In genomic region chr1:133918088-133918470, GRCm38 (mm10) we compare ENCODE assay signal across 9 mouse cellular contexts. TPM values are rescaled to one million over a fixed set of nuclear protein-coding genes. Genes with fewer than 3 reads are reported as not detected.
DNase-seq lines count a peak whose midpoint lies in the region; ATAC-seq and TF ChIP-seq lines count a peak whose summit lies in the region.
"Had no signal": no experiment of that assay in that cellular context is flagged by ENCODE, and none has a peak within 500 bp of the region (broad histone marks: within the 10 kb centered on the region; RNA-seq: fewer than 3 reads in every experiment).

No protein-coding gene starts in this region.

- TF ChIP-seq POLR2A in small intestine, adult 2 months (IDR thresholded peaks at IDR 0.05; ENCODE audit: low read depth, low read length): no peak

- 61% methylated on average over 6 of the region's 6 CpGs for whole genome bisulfite sequencing in liver, postnatal 0 days (ENCODE audit: insufficient replicate concordance)
- 20% methylated on average over 6 of the region's 6 CpGs for WGBS in forebrain, embryonic 14.5 days
- 59% methylated on average over 6 of the region's 6 CpGs for WGBS in limb, embryonic 15.5 days
- 25% methylated on average over 6 of the region's 6 CpGs for WGBS in small intestine, adult 2 months

- H3K4me3 ChIP-seq in liver, postnatal 0 days (ENCODE audit: low read depth, low read length): no peak overlapping the region
- no peak overlapping the region for H3K4me3 ChIP-seq in forebrain, embryonic 14.5 days (ENCODE audit: low read depth, low read length)
- H3K4me3 ChIP-seq in limb, embryonic 15.5 days: peak overlapping the region; percentile 15
- H3K4me3 ChIP-seq in small intestine, adult 2 months (ENCODE audit: low read depth, low read length): peak overlapping the region; percentile 33

- no peak for TF ChIP-seq CTCF in liver, postnatal 0 days (IDR thresholded peaks at IDR 0.05; ENCODE audit: low read depth)
- TF ChIP-seq CTCF in small intestine, adult 2 months (IDR thresholded peaks at IDR 0.05; ENCODE audit: extremely low read depth, insufficient read length, insufficient replicate concordance, low read depth, low read length): no peak

- H3K4me1 ChIP-seq in liver, postnatal 0 days (ENCODE audit: insufficient read depth): no peaks in the 10 kb centered on the region
- H3K4me1 ChIP-seq in forebrain, embryonic 14.5 days (ENCODE audit: control insufficient read depth, insufficient read depth, low read length): peaks cover 27% of the 10 kb centered on the region
- peaks cover 67% of the 10 kb centered on the region for H3K4me1 ChIP-seq in limb, embryonic 15.5 days
- peaks cover 23% of the 10 kb centered on the region for H3K4me1 ChIP-seq in small intestine, adult 2 months (ENCODE audit: control insufficient read depth, insufficient read depth, insufficient read length, low read length)

- no peaks in the 10 kb centered on the region for H3K9me3 ChIP-seq in liver, postnatal 0 days (ENCODE audit: low read length)
- H3K9me3 ChIP-seq in forebrain, embryonic 14.5 days (replicated peaks; ENCODE audit: control insufficient read depth, low read length): no peaks in the 10 kb centered on the region
- H3K9me3 ChIP-seq in limb, embryonic 15.5 days: no peaks in the 10 kb centered on the region

- peak overlapping the region; percentile 53 for H3K27ac ChIP-seq in liver, postnatal 0 days (ENCODE audit: low read depth)
- H3K27ac ChIP-seq in forebrain, embryonic 14.5 days (ENCODE audit: low read depth, low read length): no peak overlapping the region
- peak overlapping the region; percentile 62; the same call in 1 of the 2 replicates for H3K27ac ChIP-seq in limb, embryonic 15.5 days
- H3K27ac ChIP-seq in small intestine, adult 2 months (ENCODE audit: insufficient read depth, low read depth, low read length): peak overlapping the region; percentile 52

- no peak for TF ChIP-seq EP300 in liver, postnatal 0 days (IDR thresholded peaks at IDR 0.05; ENCODE audit: low read depth)

- H3K27me3 ChIP-seq in liver, postnatal 0 days (ENCODE audit: insufficient read depth, low read length): no peaks in the 10 kb centered on the region
- no peaks in the 10 kb centered on the region for H3K27me3 ChIP-seq in forebrain, embryonic 14.5 days (replicated peaks; ENCODE audit: control insufficient read depth, insufficient read depth, low read length)
- H3K27me3 ChIP-seq in limb, embryonic 15.5 days: no peaks in the 10 kb centered on the region
- no peaks in the 10 kb centered on the region for H3K27me3 ChIP-seq in small intestine, adult 2 months (ENCODE audit: control insufficient read depth, insufficient read depth, low read length)

- no peak for ATAC-seq in liver, postnatal 0 days
- no peak; the same call in 1 of the 2 replicates for ATAC-seq in forebrain, embryonic 14.5 days
- no peak for ATAC-seq in limb, embryonic 15.5 days (ENCODE audit: insufficient number of reproducible peaks, low FRiP score, low TSS enrichment, low read depth)
- no peak for ATAC-seq in megakaryocyte-erythroid progenitor cell, adult 5-6 weeks (replicated peaks; ENCODE audit: low FRiP score, low TSS enrichment, poor library complexity, severe bottlenecking)

- H3K9ac ChIP-seq in liver, postnatal 0 days (replicated peaks): no peak overlapping the region
- H3K9ac ChIP-seq in forebrain, embryonic 14.5 days (ENCODE audit: low read length): no peak overlapping the region
- no peak overlapping the region for H3K9ac ChIP-seq in limb, embryonic 15.5 days

- H3K4me2 ChIP-seq in liver, postnatal 0 days (ENCODE audit: low read depth, low read length): no peak overlapping the region
- H3K4me2 ChIP-seq in forebrain, embryonic 14.5 days (ENCODE audit: low read length): no peak overlapping the region
- peak overlapping the region; percentile 26 for H3K4me2 ChIP-seq in limb, embryonic 15.5 days

- DNase-seq in liver, postnatal 0 days: no peak
- no peak for DNase-seq in liver
- DNase-seq in forebrain, embryonic 14.5 days (ENCODE audit: low spot score): peak; percentile 25
- DNase-seq in embryo, embryonic 9.5 days (ENCODE audit: extremely low spot score): no peak
- DNase-seq in layer of hippocampus, postnatal 25 days (ENCODE audit: extremely low spot score in 1 of 2, low spot score in 1 of 2): no peak

- no peaks in the 10 kb centered on the region for H3K36me3 ChIP-seq in liver, postnatal 0 days (replicated peaks; ENCODE audit: insufficient read depth, low read length)
- no peaks in the 10 kb centered on the region for H3K36me3 ChIP-seq in forebrain, embryonic 14.5 days (ENCODE audit: control insufficient read depth, insufficient read depth, low read length)
- H3K36me3 ChIP-seq in limb, embryonic 15.5 days: no peaks in the 10 kb centered on the region
- H3K36me3 ChIP-seq in small intestine, adult 2 months (ENCODE audit: control insufficient read depth, insufficient read depth, low read length): no peaks in the 10 kb centered on the region; the same call in 1 of the 2 replicates

RNA-seq across cellular contexts. Expression of gene Prelp, which starts 3.1 kb away (rescaled TPM):
- polyA plus RNA-seq in liver, postnatal 0 days (2015; fragmentation: Nextera tagmentation; extraction: Ambion mirVana): 5.5 and 6.3 TPM in 2 replicates
- 2.6 and 5.5 TPM in 2 replicates for polyA plus RNA-seq in forebrain, embryonic 14.5 days (2014; fragmentation: Nextera tagmentation; extraction: Ambion mirVana)
- 17.9 and 20.3 TPM in 2 replicates for polyA plus RNA-seq in limb, embryonic 15.5 days (2015; fragmentation: Nextera tagmentation; extraction: Ambion mirVana)
- 11.4 and 14.2 TPM in 2 replicates for polyA plus RNA-seq in small intestine, adult 2 months (2012; rRNA removed)
- total RNA-seq in megakaryocyte-erythroid progenitor cell, adult 5-6 weeks (2014; fragmentation: Nextera tagmentation): 0.20 TPM in 1 of 2 replicates, not detected in the other
- total RNA-seq in megakaryocyte-erythroid progenitor cell, adult 5-6 weeks (2017): not detected in 2 replicates
- 10 to 100 TPM in 1 of 2 experiments, 1 to 10 TPM in 1; 9.2 to 11.2 TPM for total RNA-seq in layer of hippocampus, postnatal 25 days (2021)
- total RNA-seq: common myeloid progenitor, adult 5-6 weeks had no signal

RNA-seq across cellular contexts. Expression of gene Optc, which starts 10.3 kb away (rescaled TPM):
- polyA plus RNA-seq in liver, postnatal 0 days (2015; fragmentation: Nextera tagmentation; extraction: Ambion mirVana): 0.11 and 0.14 TPM in 2 replicates
- polyA plus RNA-seq in forebrain, embryonic 14.5 days (2014; fragmentation: Nextera tagmentation; extraction: Ambion mirVana): 2.4 and 3.4 TPM in 2 replicates
- polyA plus RNA-seq in limb, embryonic 15.5 days (2015; fragmentation: Nextera tagmentation; extraction: Ambion mirVana): 0.71 and 0.83 TPM in 2 replicates
- polyA plus RNA-seq in small intestine, adult 2 months (2012; rRNA removed): 5.0 and 8.3 TPM in 2 replicates
- not detected in 2 replicates for total RNA-seq in megakaryocyte-erythroid progenitor cell, adult 5-6 weeks (2014; fragmentation: Nextera tagmentation)
- 2.0 TPM in 1 of 2 replicates, not detected in the other for total RNA-seq in megakaryocyte-erythroid progenitor cell, adult 5-6 weeks (2017)
- under 1 TPM in 1 of 2 experiments, not detected in 1; 0.49 TPM for total RNA-seq in layer of hippocampus, postnatal 25 days (2021)
- total RNA-seq: common myeloid progenitor, adult 5-6 weeks had no signal

Comparison
In these comparisons a context has a peak if more than half of its experiments do, and no peak if none do; other contexts are left out.
1. H3K4me3 ChIP-seq: peak in limb, embryonic 15.5 days (single experiment) and small intestine, adult 2 months (single experiment); none in liver, postnatal 0 days (single experiment) and forebrain, embryonic 14.5 days (single experiment).